Mouse (Mus musculus) heart, adult 11 months (tissue): ENCODE measurements at regions not wholly inside any gene's neighbourhood (a gene's known extent, or its start where the extent isn't known, plus 50 kb on each side); places are given as distances from the start of the nearest gene placed in this dataset.

Experiments
- DNase-seq: peaks from one replicate; pipeline ENCODE4 v3.0.0; 2022

GRCm38 (mm10) chr1:142838663-142839062 lies 801.8 kb upstream of the B3galt2 start:
- no peak for DNase-seq

GRCm38 (mm10) chr1:142867024-142867700 lies 773.3 kb upstream of the B3galt2 start:
- DNase-seq, result no peak

DNA sequence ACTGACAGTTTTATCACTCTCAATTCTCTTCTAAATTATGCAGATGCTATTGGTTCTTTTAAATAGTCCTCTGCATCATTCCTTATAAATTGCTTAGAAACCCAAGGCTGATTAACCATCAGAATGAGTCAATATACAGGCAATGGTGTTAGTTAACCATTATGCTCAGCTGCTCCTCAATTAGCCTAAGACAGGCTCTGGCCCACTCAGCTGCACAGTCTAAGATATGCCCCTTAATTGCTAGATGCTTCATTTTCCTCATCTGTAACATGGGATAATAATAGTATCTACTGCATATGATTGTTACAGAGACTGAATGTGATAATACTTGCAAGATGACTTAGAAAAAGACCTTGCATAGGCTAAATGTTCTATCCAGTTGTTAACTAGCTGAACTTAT lies 748.6 kb upstream of the B3galt2 start:
- no peak for DNase-seq

- no peak for DNase-seq
These were observed 747.3 kb upstream of the B3galt2 start for GRCm38 (mm10) chr1:142893156-142893555.

GRCm38 (mm10) chr1:142894145-142894544 lies 746.3 kb upstream of the B3galt2 start:
- no peak for DNase-seq

DNA sequence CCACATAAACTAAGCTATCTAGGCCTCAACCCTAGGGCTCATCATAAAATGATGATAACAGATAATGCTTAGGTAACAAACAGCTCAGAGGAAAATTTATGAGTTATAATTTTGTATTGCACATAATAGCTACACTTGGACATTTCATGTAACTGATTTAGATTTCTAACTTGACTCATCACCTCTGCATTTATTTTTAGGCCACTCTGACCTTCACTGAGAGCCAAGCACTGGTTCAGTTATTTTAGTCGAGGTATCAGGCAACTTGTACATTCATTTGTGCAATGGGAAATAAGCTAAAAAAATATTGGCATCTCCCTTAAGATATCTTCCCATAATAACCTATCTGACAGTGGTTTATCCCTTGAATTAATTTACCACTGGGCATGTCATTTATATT lies 745.4 kb upstream of the B3galt2 start:
- no peak for DNase-seq

- no peak for DNase-seq
These were observed 730.6 kb upstream of the B3galt2 start for GRCm38 (mm10) chr1:142909907-142910306.

- no peak for DNase-seq
These were observed 683.8 kb upstream of the B3galt2 start for GRCm38 (mm10) chr1:142956686-142957085.

GRCm38 (mm10) chr1:142971475-142971874 lies 669.0 kb upstream of the B3galt2 start:
- DNase-seq, result no peak

- no peak for DNase-seq
These were observed 667.1 kb upstream of the B3galt2 start for GRCm38 (mm10) chr1:142973387-142973786.

DNA sequence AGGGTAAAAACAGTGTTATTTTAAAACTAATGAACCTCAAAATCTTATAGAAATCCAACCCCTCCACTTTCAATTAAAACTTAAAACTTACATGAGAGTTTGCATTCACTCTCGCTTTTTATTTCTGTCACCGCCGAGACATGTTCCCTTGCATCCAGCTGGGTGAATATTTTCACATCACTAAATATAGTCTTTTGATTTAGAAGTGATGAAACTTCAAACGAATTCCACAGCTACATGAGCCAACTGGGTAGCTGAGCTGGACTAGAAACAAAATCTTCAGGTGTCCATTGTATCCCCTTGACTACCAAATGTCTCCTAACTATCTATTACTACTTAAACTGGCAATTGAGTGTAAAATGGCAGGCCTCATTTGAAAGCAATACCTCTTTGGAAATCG lies 657.5 kb upstream of the B3galt2 start:
- no peak for DNase-seq

- DNase-seq, result no peak
These were observed 656.8 kb upstream of the B3galt2 start for GRCm38 (mm10) chr1:142983641-142984040.

DNA sequence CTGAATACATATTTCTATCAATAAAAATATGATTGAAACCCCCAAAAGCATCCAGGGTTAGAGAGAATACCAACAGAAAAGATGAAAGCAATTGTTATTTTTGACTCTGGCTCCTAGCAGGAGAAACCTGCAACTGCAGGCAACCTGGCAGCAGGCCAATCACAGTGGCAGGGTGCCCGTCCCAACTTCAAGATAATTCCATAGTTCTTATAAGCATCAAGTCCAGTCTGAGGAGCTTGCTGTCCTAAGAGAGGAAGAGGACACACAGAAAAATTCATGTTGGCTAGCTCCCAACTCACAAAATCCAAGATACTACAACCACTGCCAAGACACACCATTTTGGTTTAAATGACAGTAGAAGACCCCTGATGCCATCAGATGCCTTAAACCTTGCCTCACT lies 654.9 kb upstream of the B3galt2 start:
- peak; percentile 72 for DNase-seq

DNA sequence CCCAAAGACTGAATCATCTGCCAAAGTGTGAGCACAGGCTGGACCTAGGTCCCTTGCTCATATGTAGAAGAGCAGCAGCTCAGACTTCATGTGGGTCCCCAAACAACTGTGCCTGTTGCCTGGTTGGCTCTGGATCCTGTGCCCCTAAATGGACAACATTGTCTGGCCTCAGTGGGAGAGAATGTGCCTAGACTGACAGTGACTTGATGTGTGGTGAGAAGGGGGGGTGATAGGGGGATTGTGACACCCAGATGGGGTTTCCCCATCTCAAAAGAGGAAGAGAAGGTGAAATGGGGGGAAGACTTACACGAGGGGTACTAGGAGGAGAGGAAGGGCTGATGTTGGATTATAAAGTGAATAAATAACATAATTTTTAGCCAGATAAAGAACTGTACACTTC lies 640.2 kb upstream of the B3galt2 start:
- peak; percentile 52 for DNase-seq

DNA sequence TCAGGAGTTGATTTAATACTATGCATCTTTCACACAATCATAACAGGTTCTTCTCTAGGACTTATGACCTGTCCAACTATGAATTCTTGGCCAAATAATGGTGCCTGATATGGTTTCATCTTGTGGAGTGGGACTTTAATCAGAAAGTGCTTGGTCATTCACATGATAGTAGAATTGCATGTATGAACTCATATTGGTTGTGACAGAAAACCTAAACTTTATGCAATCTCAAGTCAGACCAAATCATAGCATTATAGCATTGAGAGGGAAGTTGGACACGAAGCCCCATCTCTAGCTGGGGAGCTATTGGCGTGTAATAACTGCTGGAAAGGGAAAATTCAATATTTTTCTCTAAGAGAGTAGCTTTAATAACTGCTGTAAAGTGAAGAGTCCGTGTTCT lies 639.4 kb upstream of the B3galt2 start:
- no peak for DNase-seq

- DNase-seq, result no peak
These were observed 634.4 kb upstream of the B3galt2 start for GRCm38 (mm10) chr1:143006045-143006444.

DNA sequence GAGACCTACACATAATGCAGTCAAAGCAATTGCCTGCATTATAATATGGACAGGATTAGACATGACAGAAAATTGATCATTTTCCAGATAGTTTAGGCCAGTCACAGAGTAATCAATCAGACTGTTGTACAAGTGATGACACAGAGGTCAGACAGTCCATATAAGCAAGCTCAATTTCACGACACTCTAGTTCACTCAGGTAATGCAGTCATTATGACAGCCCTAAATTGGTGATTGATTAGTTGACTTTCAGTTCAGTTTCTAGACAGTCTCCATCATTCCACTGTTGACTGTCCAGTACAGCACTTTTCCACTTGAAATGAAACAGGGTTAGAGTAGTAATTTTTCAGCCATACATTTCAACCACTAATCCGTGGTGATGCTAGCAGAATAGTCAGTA lies 620.5 kb upstream of the B3galt2 start:
- DNase-seq, result no peak

- DNase-seq, result no peak
These were observed 587.3 kb upstream of the B3galt2 start for GRCm38 (mm10) chr1:143053161-143053560.

- no peak for DNase-seq
These were observed 586.9 kb upstream of the B3galt2 start for GRCm38 (mm10) chr1:143053599-143053998.

DNA sequence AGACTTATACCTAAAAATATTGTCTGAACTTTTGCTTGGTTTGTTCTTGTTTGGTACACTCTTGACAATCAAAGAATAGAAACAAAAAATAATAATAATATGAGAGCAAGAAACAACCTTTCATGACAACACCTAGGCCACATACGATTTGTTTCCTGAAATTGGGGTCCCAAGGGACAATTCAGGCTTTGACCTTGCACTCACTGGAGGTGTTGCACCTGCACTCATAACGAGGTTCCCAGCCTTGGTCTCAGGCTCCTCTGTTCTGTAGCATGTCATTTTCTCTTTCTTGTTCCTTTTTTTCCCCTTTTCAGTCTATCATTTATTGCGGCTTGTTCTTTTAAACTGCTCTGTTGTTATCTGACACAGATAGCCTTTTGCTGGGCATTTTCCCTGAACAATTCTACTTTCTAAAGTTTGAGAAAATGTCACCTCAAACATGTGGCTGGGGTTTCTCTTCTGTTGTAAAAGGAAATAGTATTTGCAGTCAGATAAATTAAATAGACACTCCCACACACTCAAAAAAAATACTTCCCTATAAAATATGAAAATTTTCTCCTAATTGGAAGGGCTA lies 585.9 kb upstream of the B3galt2 start:
- no peak for DNase-seq

- no peak for DNase-seq
These were observed 579.5 kb upstream of the B3galt2 start for GRCm38 (mm10) chr1:143060698-143061576.

GRCm38 (mm10) chr1:143065493-143065892 lies 575.0 kb upstream of the B3galt2 start:
- DNase-seq, result no peak

DNA sequence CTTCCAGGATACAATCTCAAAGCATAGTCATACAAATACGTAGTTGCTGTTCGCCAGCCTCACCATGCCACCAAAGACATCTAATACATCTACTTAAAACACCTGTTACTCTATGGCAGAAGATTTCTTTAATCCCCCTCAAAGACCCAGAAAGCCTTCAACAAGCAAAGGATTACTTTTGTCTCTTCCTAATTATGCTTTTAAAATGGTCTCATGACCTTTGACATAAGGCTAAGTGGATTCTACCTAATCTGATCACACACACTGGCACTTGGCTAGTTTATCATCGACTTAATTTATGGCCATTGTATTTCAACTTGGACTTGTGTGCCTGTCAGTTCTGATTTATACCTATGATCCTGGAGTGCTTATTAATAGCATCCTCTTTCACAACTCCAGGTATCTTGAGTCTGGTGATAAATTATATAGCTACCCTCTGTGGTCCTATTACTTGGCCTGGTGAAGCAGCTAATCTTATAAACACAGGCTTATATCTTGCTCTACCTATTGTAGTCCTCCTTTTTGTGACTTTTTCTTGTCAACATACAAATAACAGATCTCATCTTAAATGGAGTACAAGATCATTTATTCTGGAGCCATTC lies 568.6 kb upstream of the B3galt2 start:
- no peak for DNase-seq

- DNase-seq, result no peak
These were observed 565.5 kb upstream of the B3galt2 start for GRCm38 (mm10) chr1:143074999-143075398.
